Mouse (Mus musculus): ENCODE results near the gene Dclk2. TPM values are rescaled to one million over a fixed set of nuclear protein-coding genes. Genes with fewer than 3 reads are reported as not detected.

Dclk2 gene
- polyA plus RNA-seq, 1 experiment: 8.3 TPM

DNA sequence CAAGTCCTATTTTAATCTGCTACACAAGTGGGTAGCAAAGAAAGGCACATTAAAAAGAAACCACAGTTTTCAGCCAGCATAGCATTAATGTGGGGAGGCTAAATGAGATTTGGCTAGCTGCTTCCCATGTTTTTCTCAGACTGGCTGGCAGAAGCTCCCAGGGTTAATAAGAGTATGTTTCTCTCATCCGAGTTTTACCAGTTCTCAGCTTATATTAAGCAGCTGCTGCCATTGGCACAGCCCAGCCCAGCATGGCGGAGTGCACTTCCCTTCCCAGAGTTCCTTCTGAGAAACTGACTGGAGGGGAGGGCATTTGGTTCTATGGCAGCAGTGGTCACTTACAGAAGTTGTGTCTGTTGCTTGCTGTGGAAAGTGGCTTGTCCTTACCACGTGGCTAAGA is 181.8 kb downstream of the Dclk2 start:
- no peak for TF ChIP-seq POLR2A (IDR thresholded peaks at IDR 0.05; ENCODE audit: low read depth, low read length)
- TF ChIP-seq CTCF (IDR thresholded peaks at IDR 0.05; ENCODE audit: borderline replicate concordance, insufficient read depth, low read length): no peak
- Histone ChIP-seq H3K4me3 (ENCODE audit: insufficient read depth, low read length) (no peak overlapping the region), H3K4me1 (ENCODE audit: control insufficient read depth, insufficient read depth, low read length) (no peaks in the 10 kb centered on the region), H3K27ac (ENCODE audit: insufficient read depth, low read length) (no peak overlapping the region)

Other genes with a start within 250 kb of the Dclk2 start
- 7.7 and 9.6 TPM in 2 replicates for gene Cd1d1, start 78.6 kb upstream of the Dclk2 start, polyA plus RNA-seq (2011; ENCODE audit: insufficient read length, low read depth, missing spikeins)